Mouse (Mus musculus) neural tube, embryonic 12.5 days (tissue): Measurements from ENCODE around the gene Tbx5. TPM values are rescaled to one million over a fixed set of nuclear protein-coding genes. Genes with fewer than 3 reads are reported as not detected.

Experiments
- ATAC-seq: fragments of 200-750 bp; cut with Nextera tagmentation; 2 replicates; pipeline ENCODE4 v1.8.0; 2017; ENCODE audit warnings: low read depth, mild to moderate bottlenecking, moderate TSS enrichment, moderate library complexity; ENCODE audit not compliant: low FRiP score
- H3K27ac ChIP-seq: fragments of 300-500 bp; sonication (generic); 2 replicates; pipeline ENCODE4 v1.5.1; 2016
- H3K27me3 ChIP-seq: fragments of 300-500 bp; sonication (generic); replicated peaks from 2 replicates; pipeline ENCODE4 v1.6.1; 2016; ENCODE audit warnings: mild to moderate bottlenecking
- H3K36me3 ChIP-seq: fragments of 300-500 bp; sonication (generic); 2 replicates; pipeline ENCODE4 v1.6.1; 2016; ENCODE audit warnings: mild to moderate bottlenecking
- H3K4me1 ChIP-seq: fragments of 300-500 bp; sonication (generic); 2 replicates; pipeline ENCODE4 v1.6.1; 2016
- H3K4me2 ChIP-seq: fragments of 300-500 bp; sonication (generic); replicated peaks from 2 replicates; pipeline ENCODE4 v1.6.1; 2016; ENCODE audit warnings: mild to moderate bottlenecking
- H3K4me3 ChIP-seq: fragments of 300-500 bp; sonication (generic); 2 replicates; pipeline ENCODE4 v1.5.1; 2016
- H3K9ac ChIP-seq: fragments of 300-500 bp; sonication (generic); 2 replicates; pipeline ENCODE4 v1.6.1; 2016; ENCODE audit warnings: mild to moderate bottlenecking
- H3K9me3 ChIP-seq: fragments of 300-500 bp; sonication (generic); 2 replicates; pipeline ENCODE4 v1.6.1; 2016; ENCODE audit warnings: mild to moderate bottlenecking
- WGBS: fragments of 180-500 bp; shearing (Covaris S2); methylation state at CpG from one replicate; pipeline ENCODE4 v1.1.7; 2016; 5-methylcytosine and 5-hydroxymethylcytosine counted together
- polyA plus RNA-seq: library from polyadenylated mRNA; unstranded; fragments of >200 nt; fragmentation: Nextera tagmentation; extraction: Ambion mirVana; gene quantifications from 2 replicates; pipeline ENCODE4 v1.2.1, GENCODE M21; 2016

The Tbx5 gene
- 0.20 TPM in 1 of 2 replicates, not detected in the other for polyA plus RNA-seq

DNA sequence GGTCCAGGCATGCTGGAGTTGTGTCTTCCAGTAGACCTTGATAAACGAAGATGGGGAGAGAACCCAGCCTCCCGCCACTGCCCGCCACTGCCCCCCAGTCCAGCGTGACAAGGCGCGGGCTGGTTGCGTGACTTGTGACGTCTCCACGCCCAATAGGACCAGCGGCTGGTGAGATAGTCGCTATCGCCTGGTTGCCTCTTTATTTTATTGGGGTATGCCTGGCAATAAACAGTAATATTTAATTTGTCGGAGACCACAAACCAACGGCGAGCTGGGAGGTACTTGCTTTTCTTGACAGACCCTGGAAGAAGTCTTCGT, at the start of gene Tbx5:
Gene Tbx5 (plus strand): TSS at position 190 of the 318 bp plus-strand sequence.
- no peaks in the 10 kb centered on the region for H3K9me3 ChIP-seq
- peaks cover 99% of the 10 kb centered on the region for H3K27me3 ChIP-seq
- 0 out of 2 replicates have a peak, but pooled peaks cover 4% of the 10 kb centered on the region for H3K4me1 ChIP-seq
- ATAC-seq, result no peak
- no peak within 1 kb of the TSS for H3K4me3 ChIP-seq
- H3K4me2 ChIP-seq, result no peak within 1 kb of the TSS
- no peaks in the 10 kb centered on the region for H3K36me3 ChIP-seq
- 1% methylated on average over 16 of the region's 16 CpGs for WGBS
- no peak within 1 kb of the TSS for H3K9ac ChIP-seq
- no peak within 1 kb of the TSS for H3K27ac ChIP-seq

DNA sequence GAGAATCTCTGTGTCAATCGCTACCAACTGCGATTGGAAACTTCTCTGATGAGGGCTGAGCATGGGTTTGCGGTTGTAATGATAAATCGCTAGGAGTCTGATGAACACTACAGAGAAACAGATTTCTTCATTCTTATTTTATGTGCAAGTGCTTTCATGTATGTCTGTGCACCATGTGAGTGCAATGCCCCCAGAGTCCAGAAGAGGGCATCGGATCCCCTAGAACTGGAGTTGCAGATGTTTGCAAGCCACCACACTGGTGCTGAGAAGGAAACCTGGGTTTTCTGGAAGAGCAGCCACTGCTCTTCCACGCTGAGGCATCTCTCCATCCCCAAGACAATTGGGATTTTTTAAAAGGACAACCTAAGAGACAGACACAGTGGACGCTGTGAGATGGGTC, 46.5 kb upstream of the Tbx5 start:
- H3K9ac ChIP-seq, result no peak overlapping the region
- H3K9me3 ChIP-seq, result 0 out of 2 replicates have a peak, but pooled peaks cover 12% of the 10 kb centered on the region
- H3K27me3 ChIP-seq, result peaks cover 11% of the 10 kb centered on the region; the same call in 1 of the 2 replicates
- 84% methylated on average over 7 of the region's 7 CpGs for WGBS
- no peaks in the 10 kb centered on the region for H3K36me3 ChIP-seq
- H3K27ac ChIP-seq, result no peak overlapping the region
- ATAC-seq, result no peak
- no peak overlapping the region for H3K4me3 ChIP-seq
- no peak overlapping the region for H3K4me2 ChIP-seq
- no peaks in the 10 kb centered on the region for H3K4me1 ChIP-seq

- H3K36me3 ChIP-seq, result no peaks in the 10 kb centered on the region
- H3K4me3 ChIP-seq, result no peak overlapping the region
- WGBS, result 55% methylated on average over 5 of the region's 5 CpGs
- peaks cover 62% of the 10 kb centered on the region for H3K27me3 ChIP-seq
- H3K9ac ChIP-seq, result no peak overlapping the region
- no peak overlapping the region for H3K27ac ChIP-seq
- no peak overlapping the region for H3K4me2 ChIP-seq
- ATAC-seq, result no peak
- 0 out of 2 replicates have a peak, but pooled peaks cover 6% of the 10 kb centered on the region for H3K9me3 ChIP-seq
- no peaks in the 10 kb centered on the region for H3K4me1 ChIP-seq
Observed at GRCm38 (mm10) chr5:119791664-119792063, 40.8 kb upstream of the Tbx5 start.

GRCm38 (mm10) chr5:119793972-119794371, 38.5 kb upstream of the Tbx5 start:
- Histone ChIP-seq H3K4me1 (no peaks in the 10 kb centered on the region), H3K27ac (no peak overlapping the region), H3K9me3 (0 out of 2 replicates have a peak, but pooled peaks cover 6% of the 10 kb centered on the region), H3K4me2 (no peak overlapping the region), H3K9ac (no peak overlapping the region), H3K4me3 (no peak overlapping the region), H3K36me3 (no peaks in the 10 kb centered on the region), H3K27me3 (peaks cover 82% of the 10 kb centered on the region)
- WGBS, result 4% methylated on average over 4 of the region's 4 CpGs
- no peak for ATAC-seq

- H3K36me3 ChIP-seq, result no peaks in the 10 kb centered on the region
- 0% methylated on average over 6 of the region's 6 CpGs for WGBS
- no peak for ATAC-seq
- H3K27ac ChIP-seq, result no peak overlapping the region
- H3K4me3 ChIP-seq, result no peak overlapping the region
- H3K9ac ChIP-seq, result no peak overlapping the region
- H3K9me3 ChIP-seq, result no peaks in the 10 kb centered on the region
- H3K27me3 ChIP-seq, result peaks cover 96% of the 10 kb centered on the region
- H3K4me1 ChIP-seq, result no peaks in the 10 kb centered on the region
- no peak overlapping the region for H3K4me2 ChIP-seq
Observed at GRCm38 (mm10) chr5:119795376-119795775, 37.1 kb upstream of the Tbx5 start.

GRCm38 (mm10) chr5:119795777-119796176, 36.7 kb upstream of the Tbx5 start:
- H3K36me3 ChIP-seq, result no peaks in the 10 kb centered on the region
- WGBS, result 9% methylated on average over 3 of the region's 3 CpGs
- peaks cover 99% of the 10 kb centered on the region for H3K27me3 ChIP-seq
- ATAC-seq, result no peak
- H3K4me2 ChIP-seq, result no peak overlapping the region
- H3K9ac ChIP-seq, result no peak overlapping the region
- no peaks in the 10 kb centered on the region for H3K4me1 ChIP-seq
- H3K27ac ChIP-seq, result no peak overlapping the region
- no peak overlapping the region for H3K4me3 ChIP-seq
- H3K9me3 ChIP-seq, result no peaks in the 10 kb centered on the region

DNA sequence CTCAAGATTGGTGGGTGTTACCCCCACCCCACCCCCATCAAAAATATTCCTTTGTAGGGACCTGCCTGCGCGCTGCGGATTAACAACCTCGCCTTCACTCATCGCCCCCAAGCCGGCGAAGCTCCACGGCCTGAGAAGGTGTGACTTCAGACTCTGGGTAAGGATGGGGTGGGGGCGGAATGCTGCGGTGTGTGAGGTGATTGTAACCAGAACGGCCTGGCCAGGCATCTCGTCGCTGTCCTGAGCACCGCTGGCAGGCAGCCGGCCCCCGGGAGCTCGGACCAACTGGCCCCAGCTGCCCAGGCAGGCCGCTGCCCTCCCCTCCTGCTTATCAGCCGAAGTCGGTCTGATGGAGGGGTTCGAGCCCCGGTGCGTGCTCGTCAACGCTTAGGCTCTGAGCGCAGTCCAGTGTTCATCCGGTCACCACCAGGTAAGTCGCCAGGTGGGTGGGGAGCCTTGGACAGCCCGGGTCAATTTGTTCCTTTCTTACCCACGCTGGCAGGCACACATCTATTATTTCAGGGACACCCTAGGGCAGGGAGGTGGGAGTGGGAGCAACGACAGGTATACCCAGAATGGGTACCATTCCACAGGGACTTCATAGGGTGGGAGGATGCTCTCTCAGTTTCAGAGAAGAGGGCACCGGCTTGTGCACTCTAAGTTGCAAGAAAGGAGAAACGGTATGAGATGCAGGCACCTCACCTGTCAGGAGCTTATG, 35.9 kb upstream of the Tbx5 start:
- Histone ChIP-seq H3K4me2 (no peak overlapping the region), H3K9ac (no peak overlapping the region), H3K9me3 (no peaks in the 10 kb centered on the region), H3K4me1 (no peaks in the 10 kb centered on the region), H3K27ac (no peak overlapping the region), H3K27me3 (peaks cover 99% of the 10 kb centered on the region), H3K36me3 (no peaks in the 10 kb centered on the region), H3K4me3 (no peak overlapping the region)
- ATAC-seq, result no peak
- WGBS, result under 1% methylated on average over 33 of the region's 33 CpGs

- peaks cover 100% of the 10 kb centered on the region for H3K27me3 ChIP-seq
Observed at GRCm38 (mm10) chr5:119797580-119798150, 34.8 kb upstream of the Tbx5 start.

DNA sequence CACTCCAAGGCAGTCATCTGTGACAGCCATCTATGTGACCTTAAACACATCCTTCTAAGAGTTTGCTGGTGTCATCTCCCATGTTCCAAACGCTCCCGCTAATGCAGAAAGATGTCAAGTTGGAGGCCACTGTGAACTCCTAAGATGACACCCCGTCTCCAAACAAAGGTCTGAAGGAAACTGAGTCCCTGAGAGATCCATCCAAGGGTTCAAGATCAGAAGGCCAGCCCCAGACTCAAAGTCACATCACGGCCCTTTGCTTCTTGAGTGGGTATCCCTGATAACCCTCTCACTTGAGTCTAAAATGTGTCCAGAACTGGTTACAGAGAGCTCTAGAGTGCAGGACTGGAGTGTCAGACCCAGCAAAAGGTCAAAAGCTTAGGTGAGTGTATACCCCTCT, 34.2 kb upstream of the Tbx5 start:
- Histone ChIP-seq H3K4me1 (no peaks in the 10 kb centered on the region), H3K36me3 (no peaks in the 10 kb centered on the region), H3K9ac (no peak overlapping the region), H3K9me3 (no peaks in the 10 kb centered on the region), H3K27me3 (peaks cover 100% of the 10 kb centered on the region), H3K4me3 (no peak overlapping the region), H3K4me2 (no peak overlapping the region), H3K27ac (no peak overlapping the region)
- ATAC-seq, result no peak
- WGBS, result 5% methylated on average over 4 of the region's 4 CpGs

More at GRCm38 (mm10) chr5:119797580-119798150, 34.8 kb upstream of the Tbx5 start:
- Histone ChIP-seq H3K9ac (no peak overlapping the region), H3K4me1 (no peaks in the 10 kb centered on the region), H3K36me3 (no peaks in the 10 kb centered on the region), H3K9me3 (no peaks in the 10 kb centered on the region), H3K4me2 (no peak overlapping the region), H3K4me3 (no peak overlapping the region), H3K27ac (no peak overlapping the region)
- ATAC-seq, result no peak
- under 1% methylated on average over 26 of the region's 26 CpGs for WGBS

DNA sequence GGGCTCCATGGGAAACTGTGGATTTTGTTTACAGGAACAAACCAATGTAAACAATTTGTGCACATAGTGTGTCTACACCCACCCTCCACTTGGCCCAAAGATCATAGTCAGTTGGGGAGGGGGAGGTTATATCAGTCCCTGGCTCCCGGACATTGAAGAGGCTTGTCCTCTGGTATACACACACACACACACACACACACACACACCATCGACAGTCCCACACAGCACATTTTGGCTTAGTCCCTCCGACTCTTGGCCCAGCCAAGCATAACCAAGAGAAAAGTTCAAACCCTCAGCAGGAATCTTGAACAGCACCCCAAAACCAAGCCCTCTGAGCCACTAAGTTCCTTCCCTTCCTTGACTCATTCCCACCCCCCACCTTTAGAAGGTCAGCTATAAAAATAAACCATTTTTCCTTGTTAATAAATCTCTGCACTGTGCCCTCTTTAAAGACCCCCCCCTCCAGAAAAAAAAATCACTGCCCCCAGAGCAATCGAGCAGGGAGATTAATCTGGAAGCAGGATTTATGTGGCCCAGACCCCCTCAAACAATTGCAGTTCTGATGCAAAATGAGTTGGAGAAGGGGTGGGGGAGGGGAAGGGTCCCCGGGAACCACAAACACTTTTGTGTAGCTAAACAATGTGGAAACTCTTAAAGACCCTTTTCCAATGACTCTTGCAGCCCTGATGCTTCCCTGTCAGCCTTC, 33.6 kb upstream of the Tbx5 start:
- H3K9me3 ChIP-seq, result no peaks in the 10 kb centered on the region
- no peak for ATAC-seq
- no peak overlapping the region for H3K4me2 ChIP-seq
- WGBS, result under 1% methylated on average over 5 of the region's 5 CpGs
- peaks cover 100% of the 10 kb centered on the region for H3K27me3 ChIP-seq
- no peak overlapping the region for H3K9ac ChIP-seq
- H3K4me1 ChIP-seq, result no peaks in the 10 kb centered on the region
- no peaks in the 10 kb centered on the region for H3K36me3 ChIP-seq
- H3K27ac ChIP-seq, result no peak overlapping the region
- no peak overlapping the region for H3K4me3 ChIP-seq

GRCm38 (mm10) chr5:119799419-119800242, 32.8 kb upstream of the Tbx5 start:
- WGBS, result under 1% methylated on average over 9 of the region's 9 CpGs
- ATAC-seq, result no peak
- Histone ChIP-seq H3K4me2 (no peak overlapping the region), H3K27me3 (peaks cover 100% of the 10 kb centered on the region), H3K27ac (no peak overlapping the region), H3K4me3 (no peak overlapping the region), H3K9me3 (no peaks in the 10 kb centered on the region), H3K4me1 (no peaks in the 10 kb centered on the region), H3K9ac (no peak overlapping the region), H3K36me3 (no peaks in the 10 kb centered on the region)

- H3K27me3 ChIP-seq, result peaks cover 100% of the 10 kb centered on the region
- H3K4me1 ChIP-seq, result no peaks in the 10 kb centered on the region
- WGBS, result under 1% methylated on average over 11 of the region's 11 CpGs
- H3K4me3 ChIP-seq, result no peak overlapping the region
- no peak overlapping the region for H3K4me2 ChIP-seq
- H3K9ac ChIP-seq, result no peak overlapping the region
- ATAC-seq, result no peak
- no peaks in the 10 kb centered on the region for H3K36me3 ChIP-seq
- H3K27ac ChIP-seq, result no peak overlapping the region
- no peaks in the 10 kb centered on the region for H3K9me3 ChIP-seq
Observed at GRCm38 (mm10) chr5:119800243-119800665, 32.2 kb upstream of the Tbx5 start.
